Mouse (Mus musculus) hindbrain, embryonic 10.5 days (tissue): ENCODE measurements around the gene Pmf1. TPM values are rescaled to one million over a fixed set of nuclear protein-coding genes. Genes with fewer than 3 reads are reported as not detected.
"Not testable (repeated sequence)": the region's sequence is repeated elsewhere in the genome, so short reads cannot be mapped to it uniquely, and the experiment has no call there.

Source experiments
- DNase-seq: peaks from one replicate; pipeline ENCODE4 v3.0.0-alpha.2; 2017; ENCODE audit warnings: low spot score
- H3K27ac ChIP-seq: fragments of 300-500 bp; sonication (generic); 2 replicates; pipeline ENCODE4 v1.5.1; 2016; ENCODE audit warnings: mild to moderate bottlenecking, moderate library complexity
- H3K27me3 ChIP-seq: fragments of 300-500 bp; sonication (generic); 2 replicates; pipeline ENCODE4 v1.6.1; 2016; ENCODE audit warnings: mild to moderate bottlenecking; ENCODE audit not compliant: poor library complexity, insufficient read depth, severe bottlenecking
- H3K36me3 ChIP-seq: fragments of 300-500 bp; sonication (generic); 2 replicates; pipeline ENCODE4 v1.6.1; 2016; ENCODE audit warnings: mild to moderate bottlenecking, moderate library complexity
- H3K4me1 ChIP-seq: fragments of 300-500 bp; sonication (generic); replicated peaks from 2 replicates; pipeline ENCODE4 v1.6.1; 2016; ENCODE audit warnings: mild to moderate bottlenecking
- H3K4me3 ChIP-seq: fragments of 300-500 bp; sonication (generic); 2 replicates; pipeline ENCODE4 v1.5.1; 2016; ENCODE audit warnings: mild to moderate bottlenecking, moderate library complexity
- H3K9me3 ChIP-seq: fragments of 300-500 bp; sonication (generic); 2 replicates; pipeline ENCODE4 v1.6.1; 2016; ENCODE audit warnings: mild to moderate bottlenecking, moderate library complexity
- WGBS: fragments of 180-500 bp; shearing (Covaris S2); methylation state at CpG from one replicate; pipeline ENCODE4 v1.1.7; 2016; 5-methylcytosine and 5-hydroxymethylcytosine counted together
- polyA plus RNA-seq: library from polyadenylated mRNA; unstranded; fragments of >200 nt; fragmentation: Nextera tagmentation; extraction: Ambion mirVana; gene quantifications from 2 replicates; pipeline ENCODE4 v1.2.1, GENCODE M21; 2016

The Pmf1 gene
- polyA plus RNA-seq, 1 experiment from 2014 or later, result 157 TPM

GRCm38 (mm10) chr3:88407529-88407928 is 2.6 kb downstream of the Pmf1 start:
- H3K9me3 ChIP-seq, result no peaks in the 10 kb centered on the region
- no peak overlapping the region for H3K4me3 ChIP-seq
- WGBS, result 62% methylated on average over 7 of the region's 7 CpGs

DNA sequence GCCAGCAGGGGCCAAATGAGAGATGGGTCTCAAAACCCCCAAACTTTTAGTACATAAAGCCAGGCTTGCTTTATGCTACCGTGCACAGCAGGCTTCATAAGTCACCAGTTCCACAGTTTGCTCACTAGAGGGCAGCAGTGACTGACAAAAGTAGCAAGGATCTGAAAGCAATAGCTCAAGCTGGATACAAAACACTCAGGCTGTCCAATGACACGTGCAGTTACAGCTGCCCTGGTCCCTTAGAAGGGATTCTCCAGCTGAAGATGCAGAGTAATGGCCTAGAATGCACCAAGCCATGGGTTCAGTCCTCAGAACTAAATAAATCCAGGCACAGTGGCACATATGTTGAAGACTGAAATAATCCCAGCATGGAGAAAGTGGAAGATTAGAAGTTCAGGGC is 3.0 kb downstream of the Pmf1 start:
- Histone ChIP-seq H3K27ac (no peak overlapping the region), H3K27me3 (no peaks in the 10 kb centered on the region), H3K36me3 (peaks cover 35% of the 10 kb centered on the region), H3K9me3 (no peaks in the 10 kb centered on the region), H3K4me1 (peaks cover 38% of the 10 kb centered on the region), H3K4me3 (no peak overlapping the region)
- 7% methylated on average over 2 of the region's 2 CpGs for WGBS
- peak; percentile 74 for DNase-seq

More at GRCm38 (mm10) chr3:88407529-88407928, 2.6 kb downstream of the Pmf1 start:
- DNase-seq, result no peak
- H3K27ac ChIP-seq, result no peak overlapping the region
- H3K36me3 ChIP-seq, result peaks cover 35% of the 10 kb centered on the region
- no peaks in the 10 kb centered on the region for H3K27me3 ChIP-seq
- H3K4me1 ChIP-seq, result peaks cover 38% of the 10 kb centered on the region

GRCm38 (mm10) chr3:88403522-88404230 is 6.5 kb downstream of the Pmf1 start:
- Histone ChIP-seq H3K36me3 (peaks cover 47% of the 10 kb centered on the region), H3K9me3 (no peaks in the 10 kb centered on the region), H3K4me3 (no peak overlapping the region), H3K4me1 (peaks cover 25% of the 10 kb centered on the region), H3K27me3 (no peaks in the 10 kb centered on the region), H3K27ac (no peak overlapping the region)
- WGBS, result 90% methylated on average over 10 of the region's 10 CpGs
- no peak for DNase-seq

DNA sequence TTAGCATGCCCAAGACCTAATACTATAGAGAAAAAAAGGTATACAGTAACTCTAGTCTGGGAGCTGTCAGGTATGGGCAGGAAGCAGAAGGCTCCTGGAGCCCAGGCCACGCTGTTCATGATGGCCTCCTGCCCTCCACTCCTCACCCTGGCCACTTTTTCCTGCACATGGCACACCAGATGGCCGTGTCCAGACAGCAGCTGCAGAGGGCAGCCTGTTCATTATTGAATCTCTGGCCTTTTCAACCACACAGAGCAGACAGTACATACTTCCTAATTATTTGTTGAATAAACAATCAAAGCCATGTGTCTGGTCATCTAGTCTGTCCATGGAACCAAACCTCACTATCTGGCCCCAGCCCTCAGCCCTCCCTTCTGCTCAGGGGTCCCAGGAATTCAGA is 11.5 kb downstream of the Pmf1 start:
- peak; percentile 17 for DNase-seq
- Histone ChIP-seq H3K9me3 (no peaks in the 10 kb centered on the region), H3K4me3 (no peak overlapping the region), H3K27ac (peak overlapping the region; percentile 23; the same call in 1 of the 2 replicates), H3K36me3 (peaks cover 81% of the 10 kb centered on the region), H3K27me3 (no peaks in the 10 kb centered on the region), H3K4me1 (0 out of 2 replicates have a peak, but pooled peaks cover 7% of the 10 kb centered on the region)
- WGBS, result 76% methylated on average over 2 of the region's 2 CpGs

DNA sequence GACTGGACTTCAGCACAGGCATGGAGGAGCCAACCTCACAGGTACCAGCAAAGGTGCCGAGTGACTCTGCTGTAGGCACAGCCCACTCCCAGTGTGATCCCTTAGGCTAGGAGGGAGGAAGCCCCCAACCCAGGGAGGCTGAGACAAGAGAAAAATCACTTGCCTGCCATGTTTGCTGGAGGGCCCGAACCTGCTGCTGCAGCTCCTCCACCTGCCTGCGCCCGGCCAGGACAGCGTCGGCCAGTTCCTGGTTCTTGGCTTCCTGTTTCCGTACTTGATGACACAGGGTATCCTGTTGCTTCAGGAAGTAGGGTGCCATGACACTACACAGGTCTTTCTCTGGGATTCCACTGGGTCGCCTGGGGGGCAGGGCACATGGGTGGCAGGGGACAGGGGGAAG is 14.4 kb downstream of the Pmf1 start:
- Histone ChIP-seq H3K27me3 (no peaks in the 10 kb centered on the region), H3K4me1 (0 out of 2 replicates have a peak, but pooled peaks cover 7% of the 10 kb centered on the region), H3K4me3 (no peak overlapping the region), H3K27ac (no peak overlapping the region), H3K9me3 (no peaks in the 10 kb centered on the region), H3K36me3 (peaks cover 76% of the 10 kb centered on the region)
- DNase-seq, result no peak
- WGBS, result 90% methylated on average over 8 of the region's 8 CpGs

- peaks cover 77% of the 10 kb centered on the region for H3K36me3 ChIP-seq
Measured at GRCm38 (mm10) chr3:88395288-88395687, 14.8 kb downstream of the Pmf1 start.

GRCm38 (mm10) chr3:88393776-88394375 is 16.3 kb downstream of the Pmf1 start:
- Histone ChIP-seq H3K4me3 (no peak overlapping the region), H3K36me3 (peaks cover 69% of the 10 kb centered on the region), H3K27me3 (no peaks in the 10 kb centered on the region), H3K4me1 (0 out of 2 replicates have a peak, but pooled peaks cover 3% of the 10 kb centered on the region), H3K9me3 (no peaks in the 10 kb centered on the region), H3K27ac (no peak overlapping the region)
- DNase-seq, result no peak
- 92% methylated on average over 9 of the region's 9 CpGs for WGBS

More at GRCm38 (mm10) chr3:88395288-88395687, 14.8 kb downstream of the Pmf1 start:
- no peaks in the 10 kb centered on the region for H3K9me3 ChIP-seq
- no peak overlapping the region for H3K4me3 ChIP-seq
- H3K27me3 ChIP-seq, result no peaks in the 10 kb centered on the region
- H3K27ac ChIP-seq, result no peak overlapping the region
- 98% methylated on average over 6 of the region's 6 CpGs for WGBS
- DNase-seq, result no peak
- 0 out of 2 replicates have a peak, but pooled peaks cover 7% of the 10 kb centered on the region for H3K4me1 ChIP-seq

- no peaks in the 10 kb centered on the region for H3K9me3 ChIP-seq
- H3K4me3 ChIP-seq, result no peak within 1 kb of the TSS
- DNase-seq, result no peak
- H3K27me3 ChIP-seq, result no peaks in the 10 kb centered on the region
- no peaks in the 10 kb centered on the region for H3K36me3 ChIP-seq
- WGBS, result 79% methylated on average over 5 of the region's 5 CpGs
- peaks cover 11% of the 10 kb centered on the region for H3K4me1 ChIP-seq
- no peak within 1 kb of the TSS for H3K27ac ChIP-seq
Measured at GRCm38 (mm10) chr3:88384364-88384763, 25.8 kb downstream of the Pmf1 start, which contains the start of gene Bglap. Gene Bglap, minus strand, starts transcription at chr3:88384464.

- peaks cover 11% of the 10 kb centered on the region for H3K4me1 ChIP-seq
- DNase-seq, H3K27ac ChIP-seq, H3K27me3 ChIP-seq, H3K36me3 ChIP-seq, H3K9me3 ChIP-seq, H3K4me3 ChIP-seq: not testable (repeated sequence)
- 56% methylated on average over 2 of the region's 7 CpGs for whole genome bisulfite sequencing
Measured at GRCm38 (mm10) chr3:88382383-88382782, 27.7 kb downstream of the Pmf1 start.

DNA sequence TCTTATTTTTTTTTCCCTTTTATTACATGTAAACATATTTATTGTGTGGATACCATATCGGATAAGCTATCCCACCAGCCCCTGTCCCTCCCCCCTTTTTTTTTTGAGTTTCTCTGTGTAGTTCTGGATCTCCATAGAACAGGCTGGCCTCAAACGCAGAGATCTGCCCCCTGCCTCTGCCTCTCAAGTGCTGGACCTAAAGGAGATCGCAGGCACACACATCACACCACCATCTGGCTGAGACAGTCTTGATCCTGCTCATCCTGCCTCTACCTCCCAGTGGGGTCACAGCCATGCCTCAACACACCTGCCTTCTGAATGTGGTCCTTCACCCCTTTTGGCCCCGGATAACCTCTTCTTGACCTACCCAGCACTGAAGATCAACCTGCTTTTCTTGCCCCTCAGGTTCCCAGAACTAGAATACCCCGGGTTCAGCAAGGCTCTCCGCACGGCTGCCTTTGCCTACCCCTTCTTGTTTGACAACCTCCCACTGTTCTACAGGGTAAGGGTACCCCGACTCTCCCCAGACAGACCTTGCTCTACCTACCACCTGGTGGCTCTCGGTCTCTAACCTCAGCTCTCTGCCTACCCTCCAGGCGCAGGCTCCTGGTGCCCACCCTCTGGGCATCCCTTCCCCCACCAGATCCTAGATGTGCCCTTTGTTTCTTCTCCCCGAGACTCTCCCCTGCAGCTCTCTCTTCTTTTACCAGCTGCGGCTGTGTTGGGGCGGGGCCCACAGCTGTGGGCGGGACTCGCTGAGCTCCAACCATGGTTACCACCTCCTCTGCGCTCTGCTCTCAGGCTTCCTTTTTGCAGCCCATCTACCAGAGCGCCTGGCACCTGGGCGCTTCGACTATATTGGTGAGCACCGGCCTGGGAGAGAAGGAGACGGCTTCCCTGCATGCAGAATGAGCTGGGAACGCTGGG is 28.5 kb downstream of the Pmf1 start:
- not testable (repeated sequence) for H3K36me3 ChIP-seq, H3K27me3 ChIP-seq, H3K9me3 ChIP-seq
- H3K27ac ChIP-seq, result peak overlapping the region; percentile 86
- peak; percentile 74 for DNase-seq
- 6% methylated on average over 22 of the region's 22 CpGs for WGBS
- peaks cover 11% of the 10 kb centered on the region for H3K4me1 ChIP-seq
- H3K4me3 ChIP-seq, result peak overlapping the region; percentile 45

- H3K9me3 ChIP-seq, H3K27ac ChIP-seq, H3K27me3 ChIP-seq, H3K4me3 ChIP-seq, H3K36me3 ChIP-seq, DNase-seq: not testable (repeated sequence)
- WGBS, result 80% methylated on average over 5 of the region's 5 CpGs
- peaks cover 19% of the 10 kb centered on the region for H3K4me1 ChIP-seq
Measured at GRCm38 (mm10) chr3:88378599-88378998, 31.5 kb downstream of the Pmf1 start, which contains the start of gene Bglap2. Gene Bglap2, minus strand, starts transcription at chr3:88378699.

DNA sequence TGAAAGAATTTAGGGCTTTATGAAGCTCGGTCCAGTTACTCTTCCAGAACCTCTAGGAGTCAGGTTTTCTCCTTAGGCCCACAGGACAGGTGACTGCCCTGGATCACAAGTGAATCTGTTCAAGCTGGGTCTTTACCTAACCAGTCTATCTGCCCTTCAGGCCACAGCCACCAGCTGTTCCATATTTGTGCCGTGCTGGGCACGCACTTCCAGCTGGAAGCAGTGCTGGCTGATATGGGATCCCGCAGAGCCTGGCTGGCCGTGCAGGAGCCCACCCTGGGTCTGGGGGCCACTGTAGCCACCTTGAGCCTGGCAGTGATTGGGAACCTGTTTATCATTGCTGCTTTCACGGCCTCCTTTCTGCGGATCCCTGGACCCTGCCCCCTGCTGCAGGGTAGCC is 33.5 kb downstream of the Pmf1 start:
- H3K27me3 ChIP-seq, H3K9me3 ChIP-seq, DNase-seq, H3K36me3 ChIP-seq: not testable (repeated sequence)
- H3K27ac ChIP-seq, result peak overlapping the region; percentile 79
- peaks cover 13% of the 10 kb centered on the region for H3K4me1 ChIP-seq
- H3K4me3 ChIP-seq, result peak overlapping the region; percentile 32; the same call in 1 of the 2 replicates
- 32% methylated on average over 7 of the region's 7 CpGs for whole genome bisulfite sequencing
